Mouse (Mus musculus) intestine, embryonic 15.5 days (tissue): ENCODE measurements at regions not wholly inside any gene's neighbourhood (a gene's known extent, or its start where the extent isn't known, plus 50 kb on each side); places are given as distances from the start of the nearest gene placed in this dataset.

ENCODE experiments used
- ATAC-seq: fragments of 200-750 bp; cut with Nextera tagmentation; 2 replicates; pipeline ENCODE4 v1.8.0; 2017; ENCODE audit warnings: moderate TSS enrichment, moderate library complexity
- H3K27ac ChIP-seq: fragments of 300-500 bp; sonication (generic); 2 replicates; pipeline ENCODE4 v1.5.1; 2015; ENCODE audit warnings: mild to moderate bottlenecking, inconsistent platforms
- H3K27me3 ChIP-seq: fragments of 300-500 bp; sonication (generic); replicated peaks from 2 replicates; pipeline ENCODE4 v1.6.1; 2015; ENCODE audit warnings: inconsistent platforms
- H3K36me3 ChIP-seq: fragments of 300-500 bp; sonication (generic); 2 replicates; pipeline ENCODE4 v1.6.1; 2015; ENCODE audit warnings: inconsistent platforms
- H3K4me1 ChIP-seq: fragments of 300-500 bp; sonication (generic); replicated peaks from 2 replicates; pipeline ENCODE4 v1.6.1; 2015; ENCODE audit warnings: inconsistent platforms
- H3K4me2 ChIP-seq: fragments of 300-500 bp; sonication (generic); replicated peaks from 2 replicates; pipeline ENCODE4 v1.6.1; 2015; ENCODE audit warnings: mild to moderate bottlenecking, inconsistent platforms
- H3K4me3 ChIP-seq: fragments of 300-500 bp; sonication (generic); replicated peaks from 2 replicates; pipeline ENCODE4 v1.5.1; 2015; ENCODE audit warnings: inconsistent platforms
- H3K9ac ChIP-seq: fragments of 300-500 bp; sonication (generic); 2 replicates; pipeline ENCODE4 v1.6.1; 2015; ENCODE audit warnings: inconsistent platforms
- H3K9me3 ChIP-seq: fragments of 300-500 bp; sonication (generic); 2 replicates; pipeline ENCODE4 v1.6.1; 2016; ENCODE audit warnings: inconsistent platforms
- WGBS: fragments of 180-500 bp; shearing (Covaris S2); methylation state at CpG from one replicate; pipeline ENCODE4 v1.1.7; 2015; 5-methylcytosine and 5-hydroxymethylcytosine counted together

GRCm38 (mm10) chr14:73878866-73879419, 217.9 kb downstream of the Gm21750 start:
- no peak overlapping the region for H3K4me3 ChIP-seq
- WGBS, result 76% methylated on average over 3 of the region's 3 CpGs
- no peaks in the 10 kb centered on the region for H3K27me3 ChIP-seq
- H3K27ac ChIP-seq, result no peak overlapping the region
- H3K9ac ChIP-seq, result no peak overlapping the region
- ATAC-seq, result no peak
- no peaks in the 10 kb centered on the region for H3K9me3 ChIP-seq
- no peak overlapping the region for H3K4me2 ChIP-seq
- no peaks in the 10 kb centered on the region for H3K4me1 ChIP-seq
- H3K36me3 ChIP-seq, result no peaks in the 10 kb centered on the region

GRCm38 (mm10) chr14:73891451-73891850, 230.4 kb downstream of the Gm21750 start:
- Histone ChIP-seq H3K27ac (no peak overlapping the region), H3K4me2 (no peak overlapping the region), H3K36me3 (no peaks in the 10 kb centered on the region), H3K4me1 (no peaks in the 10 kb centered on the region), H3K9ac (no peak overlapping the region), H3K27me3 (no peaks in the 10 kb centered on the region), H3K9me3 (no peaks in the 10 kb centered on the region), H3K4me3 (no peak overlapping the region)
- ATAC-seq, result no peak
- 64% methylated on average over 2 of the region's 2 CpGs for WGBS

GRCm38 (mm10) chr14:73894844-73895243, 233.8 kb downstream of the Gm21750 start:
- no peaks in the 10 kb centered on the region for H3K9me3 ChIP-seq
- no peak overlapping the region for H3K27ac ChIP-seq
- H3K36me3 ChIP-seq, result no peaks in the 10 kb centered on the region
- ATAC-seq, result no peak
- H3K4me2 ChIP-seq, result no peak overlapping the region
- H3K4me3 ChIP-seq, result no peak overlapping the region
- H3K9ac ChIP-seq, result no peak overlapping the region
- WGBS, result 49% methylated on average over 2 of the region's 2 CpGs
- no peaks in the 10 kb centered on the region for H3K27me3 ChIP-seq
- H3K4me1 ChIP-seq, result no peaks in the 10 kb centered on the region

GRCm38 (mm10) chr14:73895266-73895665, 234.2 kb downstream of the Gm21750 start:
- Histone ChIP-seq H3K4me2 (no peak overlapping the region), H3K27ac (no peak overlapping the region), H3K4me1 (no peaks in the 10 kb centered on the region), H3K9me3 (no peaks in the 10 kb centered on the region), H3K36me3 (no peaks in the 10 kb centered on the region), H3K27me3 (no peaks in the 10 kb centered on the region), H3K4me3 (no peak overlapping the region), H3K9ac (no peak overlapping the region)
- no peak for ATAC-seq
- 28% methylated on average over 3 of the region's 3 CpGs for WGBS

- Histone ChIP-seq H3K9ac (no peak overlapping the region), H3K27me3 (no peaks in the 10 kb centered on the region), H3K36me3 (no peaks in the 10 kb centered on the region), H3K4me1 (no peaks in the 10 kb centered on the region), H3K4me2 (no peak overlapping the region), H3K4me3 (no peak overlapping the region), H3K9me3 (no peaks in the 10 kb centered on the region), H3K27ac (no peak overlapping the region)
- no peak for ATAC-seq
These were observed 238.1 kb downstream of the Gm21750 start for GRCm38 (mm10) chr14:73899078-73899477.

GRCm38 (mm10) chr14:73902085-73902713, 241.2 kb downstream of the Gm21750 start:
- Histone ChIP-seq H3K4me2 (no peak overlapping the region), H3K9ac (no peak overlapping the region), H3K27me3 (no peaks in the 10 kb centered on the region), H3K4me3 (no peak overlapping the region), H3K4me1 (no peaks in the 10 kb centered on the region), H3K27ac (no peak overlapping the region), H3K36me3 (no peaks in the 10 kb centered on the region), H3K9me3 (no peaks in the 10 kb centered on the region)
- 87% methylated on average over 6 of the region's 6 CpGs for WGBS
- no peak for ATAC-seq

- Histone ChIP-seq H3K27me3 (no peaks in the 10 kb centered on the region), H3K4me2 (no peak overlapping the region), H3K9ac (no peak overlapping the region), H3K27ac (no peak overlapping the region), H3K4me3 (no peak overlapping the region), H3K36me3 (no peaks in the 10 kb centered on the region), H3K9me3 (no peaks in the 10 kb centered on the region), H3K4me1 (no peaks in the 10 kb centered on the region)
- 74% methylated on average over 5 of the region's 5 CpGs for WGBS
- no peak for ATAC-seq
These were observed 252.9 kb downstream of the Gm21750 start for GRCm38 (mm10) chr14:73913756-73914448.

- H3K4me2 ChIP-seq, result no peak overlapping the region
- no peak overlapping the region for H3K4me3 ChIP-seq
- H3K4me1 ChIP-seq, result no peaks in the 10 kb centered on the region
- no peaks in the 10 kb centered on the region for H3K36me3 ChIP-seq
- H3K9ac ChIP-seq, result no peak overlapping the region
- H3K9me3 ChIP-seq, result no peaks in the 10 kb centered on the region
- ATAC-seq, result no peak
- no peak overlapping the region for H3K27ac ChIP-seq
- H3K27me3 ChIP-seq, result no peaks in the 10 kb centered on the region
These were observed 255.0 kb downstream of the Gm21750 start for GRCm38 (mm10) chr14:73915990-73916389.

DNA sequence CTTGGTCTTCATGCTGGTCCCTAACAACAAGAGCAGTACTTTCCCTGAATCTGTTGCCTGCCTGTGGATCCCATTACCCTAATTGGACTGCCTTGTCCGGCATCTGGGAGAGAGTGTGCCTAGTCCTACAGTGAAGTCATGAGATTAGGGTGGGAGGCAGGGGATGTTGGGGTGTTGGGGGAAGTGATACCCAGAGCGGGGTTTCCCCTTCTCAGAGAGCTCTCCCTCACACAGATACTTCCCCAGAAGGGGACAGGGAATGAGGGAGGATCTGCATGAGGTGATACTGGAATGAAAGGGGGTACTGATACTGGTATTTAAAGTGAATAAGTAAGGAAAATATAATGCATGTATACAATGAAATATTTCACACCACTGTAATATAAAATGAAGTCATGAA, 270.1 kb downstream of the Gm21750 start:
- Histone ChIP-seq H3K9me3 (no peaks in the 10 kb centered on the region), H3K36me3 (no peaks in the 10 kb centered on the region), H3K9ac (no peak overlapping the region), H3K27ac (no peak overlapping the region), H3K4me2 (no peak overlapping the region), H3K4me1 (no peaks in the 10 kb centered on the region), H3K4me3 (no peak overlapping the region), H3K27me3 (no peaks in the 10 kb centered on the region)
- ATAC-seq, result no peak
- 79% methylated on average over 2 of the region's 2 CpGs for WGBS

- Histone ChIP-seq H3K27ac (no peak overlapping the region), H3K27me3 (no peaks in the 10 kb centered on the region), H3K36me3 (no peaks in the 10 kb centered on the region), H3K4me1 (no peaks in the 10 kb centered on the region), H3K4me2 (no peak overlapping the region), H3K9me3 (no peaks in the 10 kb centered on the region), H3K4me3 (no peak overlapping the region), H3K9ac (no peak overlapping the region)
- 65% methylated on average over 2 of the region's 2 CpGs for WGBS
- no peak for ATAC-seq
These were observed 286.3 kb downstream of the Gm21750 start for GRCm38 (mm10) chr14:73947316-73947715.

DNA sequence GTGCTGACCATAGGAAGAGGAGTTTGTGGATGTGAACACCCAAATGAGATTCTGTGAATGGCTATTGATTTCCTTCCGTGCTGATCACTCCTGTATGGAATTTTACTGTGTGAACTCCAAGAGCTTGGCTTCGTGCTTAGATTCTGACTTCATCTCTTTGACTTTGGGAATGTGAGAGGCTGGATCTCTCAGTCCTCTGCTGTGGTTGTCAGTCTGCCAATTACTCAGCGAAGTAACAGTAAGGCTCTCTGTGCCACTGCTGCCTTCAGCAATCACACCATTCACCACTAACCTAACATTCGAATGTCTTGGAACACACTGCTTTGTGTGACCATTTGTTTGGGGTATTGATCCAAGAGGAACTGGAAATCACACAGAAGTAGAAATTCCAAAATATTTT, 291.5 kb downstream of the Gm21750 start:
- Histone ChIP-seq H3K9me3 (no peaks in the 10 kb centered on the region), H3K27ac (no peak overlapping the region), H3K9ac (no peak overlapping the region), H3K27me3 (no peaks in the 10 kb centered on the region), H3K36me3 (no peaks in the 10 kb centered on the region), H3K4me2 (no peak overlapping the region), H3K4me3 (no peak overlapping the region), H3K4me1 (no peaks in the 10 kb centered on the region)
- ATAC-seq, result no peak
- WGBS, result 81% methylated on average over 4 of the region's 4 CpGs

- Histone ChIP-seq H3K27me3 (no peaks in the 10 kb centered on the region), H3K4me1 (no peaks in the 10 kb centered on the region), H3K4me3 (no peak overlapping the region), H3K4me2 (no peak overlapping the region), H3K27ac (no peak overlapping the region), H3K9me3 (no peaks in the 10 kb centered on the region), H3K9ac (no peak overlapping the region), H3K36me3 (no peaks in the 10 kb centered on the region)
- 40% methylated on average over 1 of the region's 1 CpGs for WGBS
- no peak for ATAC-seq
These were observed 317.7 kb downstream of the Gm21750 start for GRCm38 (mm10) chr14:73978694-73979093.

DNA sequence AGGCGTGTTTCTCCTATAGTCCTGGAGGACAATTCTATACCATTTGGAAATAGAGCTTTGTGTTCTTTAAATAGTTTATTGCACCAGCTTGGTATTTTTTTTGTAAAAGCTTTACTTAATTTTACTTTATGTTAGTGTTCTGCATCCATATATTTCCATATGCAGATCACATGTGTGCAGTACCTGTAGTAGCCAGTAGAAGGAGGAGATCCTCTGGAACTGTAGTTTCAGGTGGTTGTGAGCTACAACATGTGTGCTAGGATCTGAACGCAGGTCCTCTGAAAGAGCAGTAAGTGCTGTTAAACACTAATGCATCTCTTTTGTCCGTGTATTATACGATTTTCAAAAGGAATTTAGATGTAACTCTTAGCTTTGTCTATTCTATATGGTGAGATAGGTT, 335.2 kb downstream of the Gm21750 start:
- no peaks in the 10 kb centered on the region for H3K4me1 ChIP-seq
- no peak for ATAC-seq
- WGBS, result 91% methylated on average over 4 of the region's 4 CpGs
- no peaks in the 10 kb centered on the region for H3K27me3 ChIP-seq
- no peak overlapping the region for H3K27ac ChIP-seq
- no peak overlapping the region for H3K4me2 ChIP-seq
- no peaks in the 10 kb centered on the region for H3K36me3 ChIP-seq
- no peak overlapping the region for H3K4me3 ChIP-seq
- no peaks in the 10 kb centered on the region for H3K9me3 ChIP-seq
- H3K9ac ChIP-seq, result no peak overlapping the region
